Mouse (Mus musculus) retina, embryonic 14.5 days (tissue): ENCODE data around the gene Cyp2c40.
"Not testable (repeated sequence)": the region's sequence is repeated elsewhere in the genome, so short reads cannot be mapped to it uniquely, and the experiment has no call there.

ENCODE experiments used
- DNase-seq: peaks from one replicate; pipeline ENCODE4 v3.0.0-alpha.2; 2015; ENCODE audit warnings: low spot score

Cyp2c40 gene

GRCm38 (mm10) chr19:39812714-39813113 is at the start of gene Cyp2c40:
TSS of gene Cyp2c40 (minus strand) at chr19:39812814.
- DNase-seq, result not testable (repeated sequence)

- not testable (repeated sequence) for DNase-seq
Measured at GRCm38 (mm10) chr19:39820931-39821330, 8.3 kb upstream of the Cyp2c40 start.

- not testable (repeated sequence) for DNase-seq
Measured at GRCm38 (mm10) chr19:39816400-39816799, 3.8 kb upstream of the Cyp2c40 start.

DNA sequence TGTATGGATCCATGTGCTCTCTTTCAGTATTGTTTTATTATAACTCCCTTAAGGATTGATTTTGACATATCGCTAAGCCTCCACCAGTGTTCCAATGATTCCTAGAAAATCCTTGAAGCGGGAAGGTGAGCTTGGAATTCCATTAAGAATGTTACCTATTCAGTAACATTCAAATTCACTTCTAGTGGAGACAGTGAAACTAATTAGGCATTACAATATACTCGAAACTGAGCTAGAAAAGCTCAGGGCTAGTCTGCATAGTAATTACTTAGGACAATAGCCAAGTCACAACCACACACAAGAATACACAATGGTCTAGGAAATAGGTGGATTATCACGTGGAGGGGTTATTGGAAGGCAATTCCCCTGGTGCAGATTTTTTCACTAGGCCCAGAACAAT is 3.4 kb upstream of the Cyp2c40 start:
- DNase-seq, result not testable (repeated sequence)

GRCm38 (mm10) chr19:39785458-39785857 is 27.2 kb downstream of the Cyp2c40 start:
- not testable (repeated sequence) for DNase-seq

- no peak for DNase-seq
Measured at GRCm38 (mm10) chr19:39745357-39745756, 67.3 kb downstream of the Cyp2c40 start.

DNA sequence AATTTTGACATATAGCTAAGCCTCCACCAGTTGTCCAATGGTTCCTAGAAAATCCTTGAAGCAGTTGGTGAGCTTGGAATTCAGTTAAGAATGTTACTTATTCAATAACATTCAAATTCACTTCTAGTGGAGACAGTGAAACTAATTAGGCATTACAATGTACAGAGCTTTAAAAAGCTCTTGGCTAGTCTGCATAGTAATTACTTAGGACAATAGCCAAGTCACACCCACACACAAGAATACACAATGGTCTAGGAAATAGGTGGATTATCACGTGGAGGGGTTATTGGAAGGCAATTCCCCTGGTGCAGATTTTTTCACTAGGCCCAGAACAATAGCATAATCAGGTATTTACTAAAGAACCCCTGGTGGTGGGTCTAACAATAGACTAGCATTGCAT is 68.3 kb downstream of the Cyp2c40 start:
- not testable (repeated sequence) for DNase-seq

DNA sequence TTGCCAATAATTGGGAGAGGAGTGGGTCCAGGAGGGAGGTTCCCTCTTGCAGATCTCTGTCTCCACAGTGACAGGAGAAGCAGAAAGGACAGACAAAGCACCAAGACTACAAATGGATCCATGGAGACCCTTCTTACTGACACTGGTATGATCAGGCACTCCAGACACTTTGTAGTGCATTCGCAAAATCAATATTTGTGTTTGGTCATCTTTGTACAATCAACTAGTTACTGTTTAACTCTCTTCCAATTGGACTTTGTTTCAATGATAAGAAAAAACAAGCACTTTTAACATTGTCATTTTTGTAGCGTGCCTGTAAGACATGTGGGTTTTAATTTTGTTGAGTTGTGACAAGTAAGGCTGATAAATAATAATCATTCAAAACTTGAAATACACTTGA is 71.7 kb downstream of the Cyp2c40 start, which contains the start of gene Cyp2c68:
Gene Cyp2c68, minus strand, starts transcription at position 135 of the 400 bp plus-strand sequence.
- DNase-seq, result no peak
